Mouse (Mus musculus): Measurements from ENCODE around the gene Ccar1. TPM values are rescaled to one million over a fixed set of nuclear protein-coding genes. Genes with fewer than 3 reads are reported as not detected.

Gene Ccar1
- polyA plus RNA-seq (2015; fragmentation: Nextera tagmentation; extraction: Ambion mirVana), result 140 and 141 TPM in 2 replicates

DNA sequence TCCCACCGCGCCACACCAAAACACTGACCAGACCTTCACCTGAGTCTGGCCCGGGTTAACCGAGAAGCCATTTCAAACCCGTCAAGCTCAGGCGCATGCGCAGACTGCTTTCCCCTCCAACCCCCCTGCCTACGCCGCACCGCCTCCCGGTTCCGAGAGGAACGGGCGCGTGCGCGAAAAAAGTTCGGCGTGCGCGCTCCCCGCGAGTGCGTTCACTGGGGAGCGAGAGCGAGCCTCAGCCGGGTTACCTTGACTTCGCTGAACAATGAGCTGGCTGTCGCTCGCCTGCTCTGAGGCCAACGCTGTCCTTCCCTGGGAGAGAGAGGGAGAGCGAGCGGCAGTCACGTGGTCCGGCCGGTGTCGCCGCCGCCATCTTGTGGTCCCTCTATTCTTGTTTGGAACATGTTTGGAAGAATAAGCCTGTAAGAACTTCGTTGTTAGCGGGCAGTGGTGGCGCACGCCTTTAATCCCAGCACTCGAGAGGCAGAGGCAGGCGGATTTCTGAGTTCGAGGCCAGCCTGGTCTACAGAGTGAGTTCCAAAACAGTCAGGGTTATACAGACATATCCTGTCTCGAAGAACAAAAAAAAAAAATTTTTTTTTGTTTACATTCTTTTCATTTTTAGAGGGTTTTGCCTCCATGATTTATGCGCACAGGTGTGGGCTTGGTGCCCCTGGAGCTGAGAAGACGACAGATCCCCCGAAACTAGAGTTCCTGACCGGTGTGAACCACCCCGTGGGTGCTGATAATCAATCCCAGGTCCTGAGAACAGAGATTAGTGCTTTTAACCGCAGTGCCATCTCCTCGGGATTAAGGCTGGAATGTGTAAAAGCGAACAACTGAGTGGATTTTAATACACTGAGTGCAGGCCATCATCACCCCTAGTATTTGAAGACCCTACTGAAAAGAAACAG, at the start of gene Ccar1:
Gene Ccar1 (minus strand): TSS at position 110 of the 914 bp plus-strand sequence.
- Histone ChIP-seq H3K9ac (peak within 1 kb of the TSS; percentile 99), H3K27me3 (no peaks in the 10 kb centered on the region), H3K36me3 (peaks cover 30% of the 10 kb centered on the region), H3K4me1 (peaks cover 15% of the 10 kb centered on the region; the same call in 1 of the 2 replicates), H3K4me3 (peak within 1 kb of the TSS; percentile 97), H3K9me3 (no peaks in the 10 kb centered on the region), H3K4me2 (replicated peaks) (peak within 1 kb of the TSS; percentile 71), H3K27ac (peak within 1 kb of the TSS; percentile 94)
- WGBS, result 1% methylated on average over 55 of the region's 55 CpGs
- ATAC-seq (ENCODE audit: low FRiP score, low read depth), result peak; percentile 98

DNA sequence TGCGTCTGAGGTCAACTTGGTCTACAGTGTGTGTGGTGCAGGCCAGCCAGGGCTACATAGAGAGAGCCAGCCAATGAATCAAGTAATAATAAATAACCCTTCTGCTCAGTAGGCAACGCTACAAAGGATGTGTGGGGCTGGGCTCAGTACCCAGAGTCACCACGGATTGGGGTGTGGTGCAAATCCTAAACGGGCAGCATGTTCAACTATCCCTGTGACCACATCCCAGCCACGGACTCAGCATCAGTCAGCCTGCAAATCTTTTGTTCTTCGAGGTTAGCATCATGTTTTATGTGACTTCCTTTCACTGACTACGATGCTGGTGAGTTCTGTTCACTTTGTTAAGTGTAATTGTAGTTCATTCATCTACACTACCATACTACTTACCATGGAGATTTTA, 48.6 kb upstream of the Ccar1 start:
- Histone ChIP-seq H3K9ac (no peak overlapping the region), H3K27ac (no peak overlapping the region), H3K4me2 (replicated peaks) (no peak overlapping the region), H3K9me3 (no peaks in the 10 kb centered on the region), H3K4me3 (no peak overlapping the region), H3K36me3 (peaks cover 42% of the 10 kb centered on the region), H3K4me1 (peaks cover 16% of the 10 kb centered on the region), H3K27me3 (no peaks in the 10 kb centered on the region)
- 91% methylated on average over 7 of the region's 7 CpGs for WGBS
- no peak for ATAC-seq (ENCODE audit: low FRiP score, low read depth)

GRCm38 (mm10) chr10:62837987-62838386, 45.9 kb upstream of the Ccar1 start:
- 87% methylated on average over 5 of the region's 5 CpGs for WGBS
- H3K4me3 ChIP-seq, result no peak overlapping the region
- no peaks in the 10 kb centered on the region for H3K9me3 ChIP-seq
- no peaks in the 10 kb centered on the region for H3K4me1 ChIP-seq
- ATAC-seq (ENCODE audit: low FRiP score, low read depth), result no peak
- H3K36me3 ChIP-seq, result peaks cover 59% of the 10 kb centered on the region
- no peaks in the 10 kb centered on the region for H3K27me3 ChIP-seq
- no peak overlapping the region for H3K27ac ChIP-seq
- no peak overlapping the region for H3K9ac ChIP-seq
- no peak overlapping the region for H3K4me2 ChIP-seq (replicated peaks)

- 84% methylated on average over 9 of the region's 9 CpGs for WGBS
- ATAC-seq (ENCODE audit: low FRiP score, low read depth), result no peak
- no peak overlapping the region for H3K4me3 ChIP-seq
- no peaks in the 10 kb centered on the region for H3K4me1 ChIP-seq
- no peaks in the 10 kb centered on the region for H3K9me3 ChIP-seq
- H3K4me2 ChIP-seq (replicated peaks), result no peak overlapping the region
- H3K9ac ChIP-seq, result no peak overlapping the region
- peaks cover 58% of the 10 kb centered on the region for H3K36me3 ChIP-seq
- H3K27me3 ChIP-seq, result no peaks in the 10 kb centered on the region
- H3K27ac ChIP-seq, result no peak overlapping the region
Observed at GRCm38 (mm10) chr10:62832783-62833182, 40.7 kb upstream of the Ccar1 start.

GRCm38 (mm10) chr10:62831546-62831945, 39.5 kb upstream of the Ccar1 start:
- no peak overlapping the region for H3K4me3 ChIP-seq
- H3K4me2 ChIP-seq (replicated peaks), result no peak overlapping the region
- no peaks in the 10 kb centered on the region for H3K27me3 ChIP-seq
- ATAC-seq (ENCODE audit: low FRiP score, low read depth), result no peak
- no peak overlapping the region for H3K27ac ChIP-seq
- H3K9me3 ChIP-seq, result no peaks in the 10 kb centered on the region
- 85% methylated on average over 2 of the region's 2 CpGs for whole genome bisulfite sequencing
- H3K36me3 ChIP-seq, result peaks cover 56% of the 10 kb centered on the region
- no peaks in the 10 kb centered on the region for H3K4me1 ChIP-seq
- H3K9ac ChIP-seq, result no peak overlapping the region

DNA sequence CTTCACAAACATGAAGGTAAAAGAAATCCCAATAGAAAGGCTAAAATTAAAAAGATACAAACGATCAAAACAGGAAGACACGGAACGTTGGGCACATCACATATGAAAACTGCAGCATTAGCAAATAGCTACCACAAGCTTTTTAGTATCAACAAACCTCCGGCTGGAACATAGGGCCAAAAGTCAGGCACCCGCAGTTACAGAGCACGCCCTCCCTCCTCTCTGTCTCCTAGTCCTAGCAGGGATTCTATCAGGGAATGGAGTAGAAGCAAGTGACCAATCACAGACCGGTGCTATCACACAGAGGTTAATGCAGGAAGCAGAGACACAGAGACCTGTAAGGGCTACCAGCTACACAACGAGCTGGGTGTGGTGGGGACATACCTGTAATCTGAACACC, 32.4 kb upstream of the Ccar1 start:
- no peaks in the 10 kb centered on the region for H3K27me3 ChIP-seq
- H3K4me3 ChIP-seq, result no peak overlapping the region
- H3K4me2 ChIP-seq (replicated peaks), result no peak overlapping the region
- H3K9ac ChIP-seq, result no peak overlapping the region
- H3K36me3 ChIP-seq, result peaks cover 41% of the 10 kb centered on the region
- H3K9me3 ChIP-seq, result no peaks in the 10 kb centered on the region
- H3K4me1 ChIP-seq, result no peaks in the 10 kb centered on the region
- WGBS, result 84% methylated on average over 8 of the region's 8 CpGs
- H3K27ac ChIP-seq, result no peak overlapping the region
- no peak for ATAC-seq (ENCODE audit: low FRiP score, low read depth)

DNA sequence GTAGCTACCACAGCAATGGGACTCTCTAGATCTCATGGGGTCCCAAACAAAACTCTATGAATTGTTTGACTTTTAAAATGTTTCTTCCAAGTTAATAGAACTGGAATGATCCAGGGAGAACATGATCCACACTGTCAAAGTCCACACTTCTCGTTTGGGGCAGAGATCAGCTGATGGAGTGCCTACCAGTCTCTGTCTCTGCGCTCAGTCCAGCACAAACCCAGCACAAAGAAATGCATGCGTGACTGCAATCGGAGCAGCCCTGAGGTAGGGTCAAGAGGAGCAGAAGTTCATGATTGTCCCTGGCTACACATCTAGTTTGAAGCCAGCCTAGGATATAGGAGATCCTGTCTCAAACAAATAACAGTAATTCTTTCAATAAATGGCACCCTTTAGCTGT, 31.3 kb upstream of the Ccar1 start:
- Histone ChIP-seq H3K36me3 (peaks cover 48% of the 10 kb centered on the region), H3K4me3 (no peak overlapping the region), H3K27ac (no peak overlapping the region), H3K4me1 (no peaks in the 10 kb centered on the region), H3K4me2 (replicated peaks) (no peak overlapping the region), H3K9ac (no peak overlapping the region), H3K9me3 (no peaks in the 10 kb centered on the region), H3K27me3 (no peaks in the 10 kb centered on the region)
- no peak for ATAC-seq (ENCODE audit: low FRiP score, low read depth)
- 80% methylated on average over 4 of the region's 4 CpGs for WGBS

DNA sequence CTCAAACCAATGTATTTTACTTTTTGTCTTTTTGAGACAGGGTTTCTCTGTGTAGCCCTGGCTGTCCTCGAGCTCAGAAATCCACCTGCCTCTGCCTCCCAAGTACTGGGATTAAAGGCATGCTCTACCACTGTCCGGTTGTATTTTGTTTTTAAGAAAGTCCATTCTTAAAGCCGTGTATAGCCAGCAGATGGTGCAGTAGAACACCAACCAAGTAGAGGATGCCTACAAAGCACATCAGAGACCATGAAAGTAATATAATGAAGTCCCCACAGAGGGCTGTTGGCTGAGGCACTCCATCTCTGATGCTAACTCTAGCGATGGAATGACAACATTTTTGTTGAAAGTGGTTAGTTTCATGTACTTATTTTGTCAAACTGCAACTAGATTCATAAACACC, 17.9 kb upstream of the Ccar1 start:
- Histone ChIP-seq H3K4me2 (replicated peaks) (no peak overlapping the region), H3K27ac (no peak overlapping the region), H3K4me1 (no peaks in the 10 kb centered on the region), H3K9me3 (no peaks in the 10 kb centered on the region), H3K9ac (no peak overlapping the region), H3K4me3 (no peak overlapping the region), H3K27me3 (no peaks in the 10 kb centered on the region), H3K36me3 (peaks cover 42% of the 10 kb centered on the region)
- ATAC-seq (ENCODE audit: low FRiP score, low read depth), result no peak
- 82% methylated on average over 4 of the region's 4 CpGs for WGBS

- Histone ChIP-seq H3K9me3 (no peaks in the 10 kb centered on the region), H3K4me1 (no peaks in the 10 kb centered on the region), H3K4me3 (no peak overlapping the region), H3K36me3 (peaks cover 34% of the 10 kb centered on the region), H3K4me2 (replicated peaks) (no peak overlapping the region), H3K27me3 (no peaks in the 10 kb centered on the region), H3K27ac (no peak overlapping the region), H3K9ac (no peak overlapping the region)
- 87% methylated on average over 2 of the region's 2 CpGs for WGBS
- ATAC-seq (ENCODE audit: low FRiP score, low read depth), result no peak
Observed at GRCm38 (mm10) chr10:62808766-62809165, 16.7 kb upstream of the Ccar1 start.

- no peaks in the 10 kb centered on the region for H3K4me1 ChIP-seq
- no peak overlapping the region for H3K9ac ChIP-seq
- no peak overlapping the region for H3K27ac ChIP-seq
- no peak overlapping the region for H3K4me3 ChIP-seq
- ATAC-seq (ENCODE audit: low FRiP score, low read depth), result no peak
- no peaks in the 10 kb centered on the region for H3K27me3 ChIP-seq
- no peak overlapping the region for H3K4me2 ChIP-seq (replicated peaks)
- H3K9me3 ChIP-seq, result no peaks in the 10 kb centered on the region
- H3K36me3 ChIP-seq, result peaks cover 30% of the 10 kb centered on the region
- 91% methylated on average over 7 of the region's 7 CpGs for WGBS
Observed at GRCm38 (mm10) chr10:62808316-62808715, 16.2 kb upstream of the Ccar1 start.

- no peak overlapping the region for H3K4me2 ChIP-seq (replicated peaks)
- no peaks in the 10 kb centered on the region for H3K4me1 ChIP-seq
- no peaks in the 10 kb centered on the region for H3K9me3 ChIP-seq
- H3K4me3 ChIP-seq, result no peak overlapping the region
- no peaks in the 10 kb centered on the region for H3K27me3 ChIP-seq
- H3K36me3 ChIP-seq, result peaks cover 12% of the 10 kb centered on the region
- H3K27ac ChIP-seq, result no peak overlapping the region
- H3K9ac ChIP-seq, result no peak overlapping the region
- 84% methylated on average over 2 of the region's 2 CpGs for WGBS
- no peak for ATAC-seq (ENCODE audit: low FRiP score, low read depth)
Observed at GRCm38 (mm10) chr10:62804106-62804505, 12.0 kb upstream of the Ccar1 start.

GRCm38 (mm10) chr10:62803296-62803695, 11.2 kb upstream of the Ccar1 start:
- no peaks in the 10 kb centered on the region for H3K27me3 ChIP-seq
- no peak overlapping the region for H3K4me3 ChIP-seq
- H3K9ac ChIP-seq, result no peak overlapping the region
- no peak for ATAC-seq (ENCODE audit: low FRiP score, low read depth)
- H3K36me3 ChIP-seq, result peaks cover 12% of the 10 kb centered on the region
- 93% methylated on average over 2 of the region's 2 CpGs for WGBS
- H3K4me2 ChIP-seq (replicated peaks), result no peak overlapping the region
- no peaks in the 10 kb centered on the region for H3K4me1 ChIP-seq
- no peak overlapping the region for H3K27ac ChIP-seq
- H3K9me3 ChIP-seq, result no peaks in the 10 kb centered on the region

GRCm38 (mm10) chr10:62794221-62794620, 2.1 kb upstream of the Ccar1 start:
- Histone ChIP-seq H3K4me3 (no peak overlapping the region), H3K36me3 (peaks cover 13% of the 10 kb centered on the region), H3K4me1 (peaks cover 13% of the 10 kb centered on the region; the same call in 1 of the 2 replicates), H3K9ac (no peak overlapping the region), H3K9me3 (no peaks in the 10 kb centered on the region), H3K27ac (no peak overlapping the region), H3K27me3 (no peaks in the 10 kb centered on the region), H3K4me2 (replicated peaks) (no peak overlapping the region)
- ATAC-seq (ENCODE audit: low FRiP score, low read depth), result no peak
- WGBS, result over 99% methylated on average over 4 of the region's 4 CpGs

Data from limb, embryonic 13.5 days (tissue).